Mouse (Mus musculus): Measurements from ENCODE around the gene Gpr107.

Gene Gpr107

DNA sequence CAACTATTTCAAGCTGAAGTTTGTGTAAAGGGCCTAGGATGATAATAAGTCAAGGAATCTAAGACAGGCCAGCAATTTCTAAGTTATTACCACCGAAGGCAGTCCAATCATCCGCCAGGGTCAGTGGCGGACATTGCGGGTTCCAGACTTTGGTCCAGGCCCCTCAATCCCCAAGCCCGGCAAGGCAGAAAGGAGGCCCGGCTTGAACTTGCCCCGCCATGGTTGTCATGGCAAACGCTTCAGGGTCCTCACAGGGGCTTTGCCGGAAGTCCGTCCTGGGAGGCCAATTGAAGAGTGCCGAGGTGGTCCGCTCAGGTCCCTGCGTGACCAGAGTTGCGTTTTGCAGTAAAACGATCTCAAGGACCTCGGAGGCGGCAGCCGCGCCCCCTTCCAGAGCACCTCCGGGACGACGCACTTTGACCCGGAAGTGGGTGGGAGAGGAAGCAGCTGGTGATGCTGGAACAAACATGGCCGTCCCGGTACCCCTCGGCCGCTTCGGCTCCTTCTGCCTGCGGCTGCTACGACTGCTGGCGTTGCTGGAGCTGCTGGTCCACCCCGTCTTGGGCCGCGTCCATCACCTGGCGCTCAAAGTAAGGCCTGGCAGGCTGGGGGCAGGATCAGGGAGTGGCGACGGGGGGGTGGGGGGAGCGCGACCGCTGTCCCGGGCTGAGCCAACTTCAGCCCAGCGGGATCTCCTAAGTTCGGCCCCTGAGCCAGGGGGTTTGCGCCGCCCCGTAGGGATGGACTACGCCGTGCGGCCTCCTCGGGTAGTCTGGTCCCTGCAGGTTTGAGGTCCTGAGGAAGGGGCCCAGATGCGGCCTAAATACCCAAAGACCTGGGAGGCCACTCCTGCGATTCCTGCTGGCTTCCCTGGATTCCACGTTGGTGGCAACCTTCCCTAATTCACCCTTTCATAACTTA lies at the start of gene Gpr107:
Gene Gpr107, plus strand, starts transcription at position 425 of the 921 bp plus-strand sequence.
- peak; percentile 78 to 87 for DNase-seq (ENCODE audit: low spot score in 2 of 2)

DNA sequence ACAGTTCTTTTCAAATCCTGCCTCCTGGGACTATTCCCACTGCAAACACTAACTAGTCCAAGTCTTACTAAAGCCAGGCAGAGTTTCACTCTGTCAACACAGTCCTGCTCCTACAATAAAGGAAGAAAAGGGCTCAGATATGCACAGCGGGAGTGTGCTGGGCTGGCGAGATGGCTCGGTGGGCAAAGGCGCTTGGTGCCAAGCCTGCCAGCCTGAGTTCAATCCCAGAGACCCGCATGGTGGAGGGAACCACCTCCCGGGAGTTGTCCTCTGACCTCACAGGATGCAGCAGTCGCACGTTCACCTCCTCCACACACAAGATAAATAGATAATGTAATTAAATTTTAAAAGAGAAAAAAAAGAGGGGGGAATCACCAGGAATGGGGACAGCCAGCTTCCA lies 48.8 kb upstream of the Gpr107 start:
- no peak for DNase-seq (ENCODE audit: low spot score in 2 of 2)

DNA sequence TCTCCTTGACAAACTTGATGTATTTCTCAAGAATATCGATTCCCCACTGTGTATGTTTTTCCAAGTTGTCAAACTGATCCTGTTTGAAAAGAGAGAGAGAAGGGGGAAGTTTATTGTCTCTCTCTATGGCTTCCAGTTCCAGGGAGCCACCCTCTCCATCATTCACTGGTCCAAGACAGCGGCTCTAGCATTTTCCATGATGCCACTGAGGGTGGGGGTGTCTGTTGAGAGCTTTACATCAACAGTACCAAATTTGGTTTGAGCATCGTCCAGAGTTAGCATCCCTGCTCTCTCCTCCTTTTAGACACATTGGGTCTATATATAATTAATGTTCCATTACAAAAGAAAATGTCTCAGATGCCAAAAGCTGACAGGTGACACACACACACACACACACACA lies 46.8 kb upstream of the Gpr107 start:
- no peak for DNase-seq (ENCODE audit: low spot score in 2 of 2)

DNA sequence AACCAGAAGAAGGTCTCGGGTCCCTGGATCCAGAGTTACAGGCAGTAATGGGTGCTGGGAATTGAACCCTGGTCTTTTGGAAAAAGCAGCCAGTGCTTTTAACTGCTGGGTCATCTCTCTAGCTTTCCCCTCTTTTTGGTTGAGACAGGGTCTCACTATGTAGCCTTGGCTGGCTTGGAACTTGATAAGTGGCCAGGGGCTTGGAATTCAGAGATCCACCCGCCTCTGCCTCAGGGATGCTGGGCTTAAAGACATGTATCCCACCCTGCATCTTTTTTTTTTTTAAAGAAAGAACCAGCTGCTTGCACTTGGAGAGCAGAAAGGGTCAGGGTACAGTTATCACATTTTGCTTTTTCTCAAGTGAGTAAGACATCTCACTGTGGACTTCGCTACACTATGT lies 46.1 kb upstream of the Gpr107 start:
- no peak for DNase-seq (ENCODE audit: low spot score in 2 of 2)

DNA sequence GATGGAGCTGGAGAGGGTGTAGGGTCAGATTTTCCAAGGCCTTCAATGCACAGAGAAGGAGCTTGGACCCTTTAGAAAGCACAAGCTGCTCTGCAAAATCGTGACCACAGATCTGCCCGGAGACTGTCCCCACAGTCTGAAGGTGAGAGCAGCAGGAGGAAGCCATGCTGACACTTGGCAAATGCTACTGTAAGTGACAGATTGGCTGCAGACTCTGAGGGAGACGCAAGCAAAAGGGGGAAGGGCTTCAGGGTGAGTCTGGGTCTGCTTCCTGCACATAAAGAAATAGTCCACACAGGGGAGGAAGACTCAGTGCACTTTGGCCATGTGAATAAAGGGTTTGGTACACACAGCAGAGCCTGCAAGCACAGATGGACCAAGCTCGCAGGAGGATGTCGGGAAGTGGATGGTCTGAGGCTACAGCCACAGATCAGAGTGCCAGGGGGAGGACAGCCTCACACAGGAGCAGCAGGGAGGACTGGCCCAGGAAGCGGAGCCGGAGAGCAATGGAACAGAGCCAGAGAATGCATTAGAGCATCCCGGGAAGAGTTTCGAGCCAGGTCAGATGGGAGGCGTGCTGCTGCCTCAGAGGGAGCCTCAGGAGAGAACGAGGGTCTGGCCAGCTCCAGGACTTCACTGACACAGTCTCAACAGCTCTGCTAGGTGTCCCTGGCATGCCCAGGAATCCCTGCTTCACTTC lies 45.3 kb upstream of the Gpr107 start:
- no peak for DNase-seq (ENCODE audit: low spot score in 2 of 2)

DNA sequence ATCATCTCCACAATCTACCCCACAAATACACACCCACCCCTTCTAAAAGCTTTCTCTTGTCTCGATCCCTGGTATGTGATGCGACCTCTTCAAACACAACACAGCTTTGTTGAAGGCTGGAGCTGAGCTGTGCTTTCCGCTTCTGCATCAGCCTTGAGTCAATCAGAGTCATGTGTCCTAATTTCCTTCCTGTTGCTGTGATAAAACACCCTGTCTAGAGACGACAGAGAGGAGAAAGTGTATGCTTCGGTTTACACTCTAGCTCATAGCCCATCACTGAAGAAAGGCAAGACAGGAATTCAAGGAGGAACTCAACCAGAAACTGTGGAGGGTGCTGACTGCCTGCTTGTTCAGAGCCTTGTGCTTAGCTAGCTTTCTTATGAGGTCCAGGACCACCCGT lies 43.9 kb upstream of the Gpr107 start:
- DNase-seq (ENCODE audit: low spot score in 2 of 2): no peak

DNA sequence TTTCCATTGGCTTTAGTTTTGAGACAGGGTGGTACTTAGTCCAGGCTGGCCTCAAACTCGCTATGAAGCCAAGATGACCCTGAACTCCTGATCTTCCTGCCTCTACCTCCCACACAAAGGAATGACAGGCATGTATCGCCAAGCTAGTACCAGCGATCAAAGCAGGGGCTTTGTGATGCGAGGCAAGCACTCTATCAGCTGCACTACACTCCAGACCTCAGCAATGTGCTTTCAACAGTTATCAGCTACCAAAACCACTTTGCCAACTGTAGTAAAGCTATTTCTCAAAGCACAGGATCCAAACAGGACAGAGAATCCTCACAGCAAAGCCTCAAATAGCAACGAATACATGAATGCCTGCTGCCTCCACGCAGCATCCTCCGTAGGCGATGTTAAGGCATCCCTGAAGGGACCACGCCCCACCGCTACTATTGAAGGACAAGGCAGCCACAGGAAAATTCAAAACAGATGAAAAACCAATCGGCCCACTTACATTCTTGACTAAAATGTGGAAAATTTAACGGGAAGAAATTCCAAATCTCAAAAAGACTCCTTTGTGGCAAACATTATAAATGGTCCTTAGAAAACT lies 42.1 kb upstream of the Gpr107 start:
- DNase-seq (ENCODE audit: low spot score in 2 of 2): no peak

DNA sequence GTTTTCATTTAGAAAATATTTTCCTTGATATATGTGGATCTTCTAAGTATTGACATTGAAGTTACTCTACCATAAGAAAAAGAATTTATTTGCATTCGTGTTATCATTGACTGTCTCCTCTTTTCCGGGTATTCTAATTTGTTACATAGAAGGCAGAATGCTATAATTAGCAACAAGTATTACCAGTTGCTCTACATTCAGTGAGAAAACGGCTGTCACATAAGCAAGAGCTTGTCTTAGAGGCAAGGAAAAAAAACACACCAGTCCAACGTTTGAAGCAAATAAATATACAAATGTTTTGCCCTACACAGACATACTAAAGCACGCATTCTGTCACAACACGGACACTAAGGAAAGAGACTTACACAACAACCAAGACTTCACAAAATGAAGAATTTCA lies 40.4 kb upstream of the Gpr107 start:
- no peak for DNase-seq (ENCODE audit: low spot score in 2 of 2)

DNA sequence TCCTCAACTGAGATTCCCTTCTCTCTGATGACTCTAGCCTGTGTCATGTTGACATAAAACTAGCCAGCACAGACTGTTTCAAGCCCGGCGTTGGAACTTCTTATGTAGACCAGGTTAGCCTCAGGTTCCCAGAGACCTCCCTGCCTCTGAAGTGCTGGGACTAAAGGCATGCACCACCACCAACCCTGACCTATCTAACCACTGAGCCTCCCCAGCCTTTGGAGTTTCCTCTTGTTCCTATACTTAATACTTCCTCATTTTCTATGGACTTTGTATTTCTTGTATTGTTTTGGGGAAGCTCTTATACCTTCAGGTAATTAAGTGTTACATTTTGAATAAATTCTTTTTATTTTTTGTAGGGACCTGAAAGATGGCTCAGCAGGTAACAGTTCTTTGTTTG lies 37.9 kb upstream of the Gpr107 start:
- DNase-seq (ENCODE audit: low spot score in 2 of 2): no peak

DNA sequence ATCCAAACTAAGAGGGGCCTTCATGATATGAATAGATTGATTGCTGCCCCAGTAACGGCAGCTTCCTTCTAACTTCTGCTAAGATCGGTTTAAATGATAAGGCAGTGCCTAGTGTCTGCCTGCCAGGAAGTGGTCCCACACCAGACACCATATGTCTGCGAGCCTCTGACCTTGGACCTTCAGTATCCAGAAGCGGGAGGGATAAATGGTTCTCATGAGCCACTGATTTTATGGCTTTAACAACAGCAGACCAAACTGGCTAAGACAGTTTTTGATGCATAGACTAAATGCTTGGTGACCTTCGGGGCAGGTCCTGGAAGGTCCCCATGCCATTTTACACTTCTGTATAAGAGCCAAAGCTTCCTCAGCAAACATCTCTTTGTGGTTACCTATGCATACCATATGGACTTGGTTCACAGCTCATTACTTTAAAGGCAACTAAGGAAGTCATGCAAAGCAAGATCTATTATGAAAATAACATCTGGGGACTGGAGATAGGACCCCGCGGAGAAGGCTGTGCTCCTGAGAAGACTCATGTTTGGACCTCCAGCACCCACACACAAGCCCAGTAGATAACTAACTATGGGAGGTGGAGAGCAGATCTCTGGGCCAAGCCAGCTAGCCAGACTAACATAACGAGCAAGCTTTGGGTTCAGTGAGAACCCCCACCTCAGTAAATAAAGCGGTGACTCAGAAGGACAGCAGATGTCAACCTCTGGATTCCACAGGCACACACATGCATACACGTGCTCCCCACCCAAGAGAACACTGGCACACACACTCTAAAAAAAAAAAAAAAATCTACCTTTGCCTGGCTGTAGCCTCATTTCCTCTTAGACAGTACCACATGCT lies 36.8 kb upstream of the Gpr107 start:
- DNase-seq (ENCODE audit: low spot score in 2 of 2): no peak

DNA sequence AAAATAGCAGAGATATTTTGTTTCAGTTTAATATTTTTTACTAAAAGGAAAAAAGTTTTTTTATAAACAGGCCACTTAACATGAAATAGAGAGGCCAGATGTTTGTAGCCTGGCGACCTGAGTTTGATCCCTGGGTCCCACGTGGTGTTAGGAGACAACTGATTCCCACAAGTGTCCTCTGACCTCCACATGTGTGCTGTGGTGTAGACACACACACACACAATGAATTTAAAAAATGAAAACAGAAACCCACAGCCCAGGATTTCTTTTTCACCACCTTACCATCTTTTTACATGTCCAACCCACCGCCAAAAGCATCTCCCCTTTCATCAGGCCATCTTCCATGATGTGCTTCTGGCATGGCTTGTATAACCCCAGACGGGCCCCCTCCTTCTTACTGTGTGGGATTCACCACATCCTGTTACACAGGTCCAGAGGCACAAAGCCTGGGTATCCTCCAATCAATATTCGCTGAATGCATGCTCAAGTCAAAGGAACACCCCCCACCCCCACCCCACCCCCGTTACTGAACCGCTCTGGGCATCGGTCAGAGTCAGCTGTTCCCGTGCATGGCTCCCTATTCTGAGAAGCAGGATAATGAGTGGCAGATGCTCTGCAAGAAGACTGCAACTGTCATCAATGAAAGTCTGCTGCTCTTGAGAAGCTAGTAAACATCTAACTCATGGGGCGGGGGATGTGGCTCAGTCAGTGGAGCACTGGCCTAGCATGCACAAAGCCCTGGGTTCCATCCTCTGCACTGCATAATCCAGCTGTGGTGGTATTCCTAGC lies 36.0 kb upstream of the Gpr107 start:
- no peak for DNase-seq (ENCODE audit: low spot score in 2 of 2)

DNA sequence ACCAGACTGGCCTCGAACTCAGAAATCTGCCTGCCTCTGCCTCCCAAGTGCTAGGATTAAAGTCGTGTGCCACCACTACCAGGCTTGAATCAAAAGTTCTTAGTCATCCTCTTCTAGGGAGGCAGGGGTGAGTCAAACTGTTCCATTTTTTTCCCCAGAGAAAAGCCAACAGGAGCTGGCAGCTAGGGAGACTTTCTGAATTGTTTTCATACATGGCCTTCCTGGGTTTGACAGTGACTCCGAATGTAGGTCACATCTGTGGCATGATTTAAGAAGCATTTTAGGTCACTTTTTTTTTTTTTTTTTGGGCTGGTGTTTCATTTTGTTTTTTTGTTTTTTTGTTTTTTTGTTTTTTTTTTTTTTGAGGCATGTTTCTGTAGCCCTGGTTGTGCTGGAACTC lies 33.9 kb upstream of the Gpr107 start:
- DNase-seq (ENCODE audit: low spot score in 2 of 2): no peak

DNA sequence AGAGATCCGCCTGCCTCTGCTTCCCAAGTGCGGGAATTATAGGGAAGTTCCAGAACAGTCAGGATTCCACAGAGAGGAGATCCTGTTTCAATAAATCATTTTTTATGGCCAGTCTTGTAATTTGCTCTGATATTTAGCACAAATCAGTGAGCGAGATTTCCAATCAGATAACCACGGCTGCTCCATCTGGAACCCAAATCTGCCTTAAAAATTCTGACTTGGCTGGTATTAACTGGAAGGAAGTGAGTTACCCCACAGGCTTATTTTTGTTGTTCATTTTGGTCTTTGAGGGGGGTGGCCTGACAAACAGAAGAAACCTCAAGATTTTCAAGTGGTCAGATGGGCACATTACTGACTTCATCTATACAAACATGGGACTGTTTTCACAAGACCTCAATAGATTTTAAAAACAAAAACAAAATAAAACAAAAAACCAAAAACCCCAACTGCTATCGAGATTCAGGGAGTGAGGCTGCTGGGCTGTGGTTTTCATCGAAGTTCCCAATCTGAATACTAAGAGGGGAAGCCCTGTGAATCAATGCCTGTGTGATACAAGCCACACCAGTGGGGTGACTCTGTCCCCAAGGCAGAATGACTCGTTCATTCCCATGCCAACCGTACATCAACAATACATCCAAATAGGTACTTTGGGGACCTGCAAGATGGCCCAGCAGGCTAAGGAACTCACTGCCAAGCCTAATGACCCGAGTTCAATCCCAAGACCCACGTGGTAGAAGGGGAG lies 33.3 kb upstream of the Gpr107 start:
- DNase-seq (ENCODE audit: low spot score in 2 of 2): no peak

DNA sequence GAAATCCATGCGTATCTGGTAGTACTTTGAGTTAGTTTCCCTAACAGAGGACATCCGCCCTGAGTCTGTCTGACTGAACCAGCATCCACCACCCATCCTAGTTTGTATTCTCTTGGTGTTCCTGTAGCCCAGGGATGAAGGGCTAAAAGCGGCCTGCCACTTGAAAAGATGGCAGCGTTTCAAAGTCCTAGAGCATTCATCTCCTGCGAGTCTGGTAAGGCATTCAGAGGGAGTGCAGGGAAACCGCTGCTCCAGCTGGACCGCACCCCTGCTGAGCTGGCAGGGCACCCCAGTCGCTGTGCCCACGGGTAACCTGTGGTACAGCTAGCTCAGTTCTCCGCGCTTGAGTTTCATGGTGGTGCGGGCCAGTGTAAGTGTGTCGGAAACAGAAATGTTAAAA lies 32.3 kb upstream of the Gpr107 start:
- no peak for DNase-seq (ENCODE audit: low spot score in 2 of 2)

DNA sequence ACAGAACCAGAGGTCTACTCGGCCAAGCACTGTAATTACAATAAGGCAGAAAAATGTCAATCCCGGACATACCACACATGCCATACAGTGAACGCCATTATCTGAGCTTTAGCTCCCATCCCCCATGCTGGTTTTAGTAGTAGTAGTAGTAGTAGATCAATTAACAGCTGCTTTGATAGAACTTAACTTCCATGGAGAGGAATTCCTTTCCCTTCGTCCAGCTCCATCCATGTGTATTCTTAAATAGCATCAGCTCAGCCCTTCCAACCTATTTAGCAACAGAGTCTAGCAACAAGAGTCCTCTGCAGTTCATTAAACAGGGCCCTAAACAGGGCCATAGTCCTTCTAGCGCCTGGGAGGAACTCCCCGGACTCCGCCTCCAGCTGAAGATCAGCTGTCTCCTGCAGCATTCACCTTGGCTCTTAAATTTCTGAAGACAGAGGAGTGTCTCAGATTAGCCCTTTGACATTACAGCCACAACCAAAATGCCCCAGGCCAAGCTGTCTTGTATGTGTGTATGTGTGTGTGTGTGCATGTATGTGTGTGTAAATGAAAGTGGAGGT lies 30.9 kb upstream of the Gpr107 start:
- DNase-seq (ENCODE audit: low spot score in 2 of 2): no peak

DNA sequence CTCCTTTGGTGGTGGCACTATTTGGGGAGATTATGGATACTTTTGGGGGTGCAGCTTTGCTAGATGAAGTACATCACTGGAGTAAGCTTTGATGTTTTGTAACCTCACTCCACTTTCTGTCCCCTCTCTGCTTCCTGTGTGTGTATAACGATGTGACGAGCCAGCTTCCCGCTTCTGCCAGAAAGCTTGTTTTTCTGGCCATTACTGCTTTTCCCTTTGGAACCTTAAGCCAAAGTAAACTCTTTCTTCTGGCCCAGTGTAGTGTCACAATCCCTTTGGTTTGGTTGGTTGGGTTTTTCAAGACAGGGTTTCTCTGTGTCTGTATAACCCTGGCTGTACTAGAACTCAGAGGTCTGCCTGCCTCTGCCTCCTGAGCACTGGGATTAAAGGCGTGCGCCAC lies 29.3 kb upstream of the Gpr107 start:
- DNase-seq (ENCODE audit: low spot score in 2 of 2): no peak

DNA sequence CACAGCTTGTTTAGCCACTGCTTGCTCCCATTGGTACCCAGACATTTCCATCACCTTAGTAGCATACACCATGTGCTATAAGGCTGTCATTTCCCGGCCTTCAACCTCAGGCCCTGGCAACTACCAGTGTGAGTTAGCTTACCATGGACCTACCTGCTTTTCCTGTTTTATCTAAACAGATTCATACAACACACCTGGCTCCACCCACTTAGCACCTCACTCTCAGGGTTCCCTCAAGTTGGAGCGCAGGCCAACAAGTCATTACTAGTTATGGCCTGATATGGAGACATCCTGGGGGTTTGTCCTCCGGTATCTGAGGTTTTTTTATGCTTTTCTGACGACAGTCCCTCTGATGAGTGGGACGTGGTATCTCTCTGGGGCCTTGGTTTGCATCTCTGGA lies 28.6 kb upstream of the Gpr107 start:
- DNase-seq (ENCODE audit: low spot score in 2 of 2): no peak

DNA sequence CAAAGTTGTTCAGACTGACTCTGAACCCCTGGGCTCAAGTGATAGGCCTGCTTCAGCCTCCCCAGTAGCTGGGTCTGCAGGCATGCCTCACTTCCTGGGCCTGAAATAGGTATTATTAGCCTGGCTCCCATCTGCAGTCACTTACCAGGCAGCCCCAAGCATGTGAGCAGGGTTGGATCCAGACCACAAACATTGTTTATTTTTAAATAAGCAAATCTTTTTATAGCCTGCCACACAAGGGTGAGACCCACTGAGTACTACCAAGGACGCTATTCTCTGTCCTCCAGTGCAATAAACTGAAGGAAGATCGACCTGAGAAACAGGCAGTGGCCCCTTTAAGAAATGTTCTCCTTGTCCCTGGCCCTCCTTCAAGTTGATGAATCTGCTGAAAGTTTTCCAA lies 27.4 kb upstream of the Gpr107 start:
- no peak for DNase-seq (ENCODE audit: low spot score in 2 of 2)

DNA sequence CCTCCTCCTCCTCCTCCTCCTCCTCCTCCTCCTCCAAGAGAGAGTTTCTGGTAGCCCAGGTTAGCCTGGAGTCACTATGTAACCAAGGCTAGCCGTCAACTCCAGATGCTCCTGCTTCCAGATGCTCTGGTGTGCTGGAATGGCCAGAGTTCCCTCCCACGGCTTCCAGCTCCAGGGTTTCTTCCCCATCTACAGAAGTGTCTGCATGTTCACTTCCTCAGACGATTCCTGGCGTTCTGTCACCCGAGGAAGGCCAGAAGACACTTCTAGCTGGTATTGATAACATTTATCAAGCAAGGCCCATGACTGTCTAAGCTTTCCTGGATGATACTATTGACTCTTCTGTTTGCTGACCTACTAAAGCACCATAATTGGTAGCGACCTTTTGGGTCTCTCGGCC lies 27.0 kb upstream of the Gpr107 start:
- DNase-seq (ENCODE audit: low spot score in 2 of 2): no peak

DNA sequence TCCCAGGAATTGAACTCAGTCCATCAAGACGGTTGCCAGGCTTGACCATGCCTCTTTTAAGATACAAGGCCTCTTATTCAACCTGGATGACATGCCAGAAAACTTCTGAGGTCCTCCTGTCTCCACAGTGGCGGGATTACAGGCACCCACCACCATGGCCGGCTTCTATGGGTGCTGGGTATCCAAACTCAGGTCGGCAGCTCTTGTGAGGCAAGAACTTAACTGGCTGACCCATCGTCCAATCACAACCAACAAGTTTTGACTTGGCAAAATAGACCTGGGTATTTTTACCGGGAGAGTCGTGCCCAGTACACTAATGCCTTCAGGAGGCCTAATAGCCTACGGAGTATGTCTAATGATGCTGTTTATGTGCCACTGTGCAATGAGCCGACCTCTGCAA lies 26.1 kb upstream of the Gpr107 start:
- no peak for DNase-seq (ENCODE audit: low spot score in 2 of 2)
